Mouse (Mus musculus): Measurements from ENCODE around the gene Tmem266. TPM values are rescaled to one million over a fixed set of nuclear protein-coding genes. Genes with fewer than 3 reads are reported as not detected.
A peak's percentile ranks its signal among the peaks of the same experiment; 100 is the strongest.

Tmem266 gene
- total RNA-seq, 2 experiments from 2014 or later, result 0.35 to 0.36 TPM

DNA sequence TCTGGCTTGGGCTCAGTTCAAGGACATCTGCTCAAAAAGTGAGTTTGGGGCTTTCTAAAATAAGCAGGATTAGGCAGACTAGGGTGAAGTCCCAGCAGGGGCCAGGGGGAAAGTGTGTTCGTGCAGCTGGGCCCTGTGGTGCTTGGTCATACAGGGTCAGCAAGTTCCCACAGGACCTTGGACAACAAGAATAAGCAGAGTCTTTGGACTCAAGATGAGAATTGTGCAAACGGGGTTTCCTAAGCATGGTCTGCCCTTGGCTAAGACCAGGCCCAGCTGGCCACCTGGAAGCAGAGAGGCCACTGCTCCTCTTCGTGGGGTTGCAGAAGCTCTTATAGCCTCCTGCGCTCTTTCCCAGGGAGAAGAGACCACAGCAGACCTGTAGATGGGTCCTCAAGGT lies 77.5 kb downstream of the Tmem266 start:
- DNase-seq, result no peak

DNA sequence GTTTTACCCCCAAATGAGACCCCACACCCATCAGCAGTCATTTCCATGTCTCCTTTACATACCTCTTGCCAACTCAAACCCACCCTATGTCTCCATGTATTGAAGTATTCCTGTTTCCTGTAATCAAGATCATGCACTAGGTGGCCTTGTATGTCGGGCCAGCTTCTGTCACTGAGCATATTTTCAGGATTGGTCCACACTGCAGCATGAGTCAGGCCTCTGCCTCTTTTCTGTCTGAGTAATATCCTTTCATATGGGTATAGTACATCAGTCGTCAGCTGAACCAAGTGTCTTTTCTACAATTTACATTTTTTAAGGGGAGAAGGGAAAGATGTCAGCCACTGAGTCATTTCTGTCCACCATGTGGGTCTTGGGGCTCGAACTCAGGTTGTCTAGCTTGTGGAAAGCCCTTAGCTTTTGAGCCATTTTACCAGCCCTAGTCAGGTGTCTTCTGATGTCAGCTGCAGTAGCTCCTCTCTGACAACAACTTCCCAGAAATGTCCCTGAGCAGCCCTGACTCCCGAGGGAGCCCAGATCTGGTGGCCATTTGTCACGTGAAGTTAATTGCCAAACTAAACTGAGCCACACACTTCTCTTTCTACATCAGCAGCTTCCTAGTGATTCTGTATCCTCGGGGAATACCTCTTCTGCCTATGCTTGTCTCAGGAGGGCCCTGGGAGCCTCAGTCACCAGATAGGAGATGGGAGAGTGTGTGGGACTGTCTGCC lies 78.4 kb downstream of the Tmem266 start:
- no peak for DNase-seq

DNA sequence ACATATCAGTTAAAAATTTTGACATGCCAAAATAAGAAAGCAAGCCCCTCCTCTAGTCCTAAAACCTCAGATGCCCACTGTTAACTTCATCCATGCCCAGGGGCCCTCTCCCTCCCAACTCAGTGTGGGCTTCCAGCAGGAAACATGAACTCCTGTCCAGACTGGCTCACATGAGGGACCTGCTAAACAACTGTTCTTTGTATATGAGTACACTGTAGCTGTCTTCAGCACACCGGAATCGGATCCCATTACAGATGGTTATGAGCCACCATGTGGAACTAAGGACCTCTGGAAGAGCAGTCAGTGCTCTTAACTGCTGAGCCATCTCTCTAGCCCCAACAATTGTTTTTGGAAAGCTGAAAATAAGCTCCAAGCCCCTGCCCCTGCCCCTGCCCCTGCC lies 80.1 kb downstream of the Tmem266 start:
- no peak for DNase-seq

DNA sequence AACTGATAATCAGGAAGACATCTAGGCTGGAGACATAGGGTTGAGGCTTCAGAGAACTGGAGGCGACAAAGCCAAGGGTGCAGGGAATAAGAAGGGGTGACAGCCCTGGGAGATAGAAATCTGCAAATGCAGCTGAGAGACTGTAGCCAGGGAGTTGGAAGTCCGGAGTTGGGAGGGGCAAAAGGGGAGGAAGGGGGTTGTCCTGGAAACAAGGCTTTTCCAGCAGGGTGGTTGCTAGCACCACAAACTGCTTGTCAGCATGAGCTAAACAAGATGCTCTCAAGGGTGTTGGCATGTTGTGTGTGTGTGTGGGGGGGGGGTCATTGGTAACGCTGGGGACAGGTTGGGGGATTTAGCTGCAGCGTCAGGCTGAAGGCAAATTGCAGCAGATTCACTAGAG lies 82.1 kb downstream of the Tmem266 start:
- no peak for DNase-seq

DNA sequence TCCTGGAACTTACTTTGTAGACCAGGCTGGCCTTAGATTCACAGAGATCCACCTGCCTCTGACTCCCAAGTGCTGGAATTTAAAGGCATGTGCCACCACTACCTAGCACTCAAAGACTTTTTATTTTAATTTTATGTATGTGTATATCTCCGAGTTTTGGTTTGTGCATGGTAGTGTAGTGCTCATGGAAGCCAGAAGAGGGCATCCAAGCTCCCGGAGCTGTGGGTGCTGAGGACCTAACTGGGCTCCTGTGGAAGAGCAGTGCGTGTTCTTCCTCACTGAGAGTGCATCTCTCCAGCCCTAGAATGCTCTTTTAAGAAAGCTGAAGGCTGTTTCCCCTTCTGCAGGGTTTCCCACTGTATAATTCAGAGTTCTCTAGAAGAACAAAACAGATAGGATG lies 83.1 kb downstream of the Tmem266 start:
- no peak for DNase-seq

DNA sequence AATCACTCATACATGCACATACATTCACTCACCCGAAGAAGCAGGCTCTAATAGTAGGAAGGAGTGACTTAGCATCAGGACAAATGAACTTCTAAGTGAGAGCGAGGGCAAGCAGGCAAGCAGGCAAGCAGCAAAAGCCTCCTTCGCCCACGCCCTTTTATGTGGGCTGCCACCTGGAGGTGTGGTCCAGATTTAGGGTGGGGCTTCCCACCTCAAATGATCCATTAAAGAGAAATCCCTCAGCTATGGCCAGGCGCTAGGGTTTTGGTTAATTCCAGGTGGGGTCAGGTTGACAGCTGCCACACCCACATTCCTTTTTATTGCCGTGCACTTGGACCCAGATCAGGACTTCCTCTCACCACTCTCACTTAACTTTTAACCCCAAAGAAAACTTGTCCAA lies 83.7 kb downstream of the Tmem266 start:
- DNase-seq, result no peak

DNA sequence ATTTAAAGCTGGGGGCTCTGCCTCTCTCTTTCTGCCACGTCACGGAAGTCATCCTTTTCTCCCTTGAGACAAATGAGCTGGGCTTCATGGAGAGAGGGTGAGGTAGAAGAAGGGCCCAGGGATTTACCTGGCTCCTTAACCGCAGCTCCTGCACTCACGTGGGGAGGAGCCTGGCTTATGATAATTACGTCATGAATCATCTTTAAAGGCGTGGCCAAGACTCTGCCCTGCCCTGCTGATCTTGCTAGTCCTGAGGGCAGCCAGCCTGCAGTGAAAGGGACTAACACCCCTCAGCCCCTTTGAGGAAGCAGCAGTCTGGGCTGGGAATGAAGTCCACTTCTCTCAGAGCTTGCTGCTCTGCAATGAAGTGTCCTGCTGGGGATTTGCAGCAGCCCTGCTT lies 84.4 kb downstream of the Tmem266 start:
- DNase-seq, result no peak

DNA sequence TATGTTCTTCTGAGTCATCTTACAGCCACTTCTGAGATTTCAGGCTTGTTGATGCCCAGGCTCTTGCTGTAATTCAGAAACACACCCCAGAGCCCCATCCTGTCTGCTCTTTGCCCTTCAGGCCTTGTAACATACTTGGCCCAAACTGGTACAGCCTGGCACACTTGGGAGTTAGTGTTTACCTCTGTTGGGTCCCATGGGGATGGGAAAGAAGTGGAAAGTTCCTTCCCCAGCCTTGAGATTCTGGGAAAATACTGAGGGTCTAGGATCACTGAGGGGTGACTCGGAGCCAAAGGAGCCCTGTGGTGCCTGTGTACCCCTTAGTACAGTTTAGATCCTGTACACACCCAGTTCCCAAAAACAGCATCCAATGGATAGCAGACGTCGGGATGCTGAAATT lies 95.1 kb downstream of the Tmem266 start:
- no peak for DNase-seq

DNA sequence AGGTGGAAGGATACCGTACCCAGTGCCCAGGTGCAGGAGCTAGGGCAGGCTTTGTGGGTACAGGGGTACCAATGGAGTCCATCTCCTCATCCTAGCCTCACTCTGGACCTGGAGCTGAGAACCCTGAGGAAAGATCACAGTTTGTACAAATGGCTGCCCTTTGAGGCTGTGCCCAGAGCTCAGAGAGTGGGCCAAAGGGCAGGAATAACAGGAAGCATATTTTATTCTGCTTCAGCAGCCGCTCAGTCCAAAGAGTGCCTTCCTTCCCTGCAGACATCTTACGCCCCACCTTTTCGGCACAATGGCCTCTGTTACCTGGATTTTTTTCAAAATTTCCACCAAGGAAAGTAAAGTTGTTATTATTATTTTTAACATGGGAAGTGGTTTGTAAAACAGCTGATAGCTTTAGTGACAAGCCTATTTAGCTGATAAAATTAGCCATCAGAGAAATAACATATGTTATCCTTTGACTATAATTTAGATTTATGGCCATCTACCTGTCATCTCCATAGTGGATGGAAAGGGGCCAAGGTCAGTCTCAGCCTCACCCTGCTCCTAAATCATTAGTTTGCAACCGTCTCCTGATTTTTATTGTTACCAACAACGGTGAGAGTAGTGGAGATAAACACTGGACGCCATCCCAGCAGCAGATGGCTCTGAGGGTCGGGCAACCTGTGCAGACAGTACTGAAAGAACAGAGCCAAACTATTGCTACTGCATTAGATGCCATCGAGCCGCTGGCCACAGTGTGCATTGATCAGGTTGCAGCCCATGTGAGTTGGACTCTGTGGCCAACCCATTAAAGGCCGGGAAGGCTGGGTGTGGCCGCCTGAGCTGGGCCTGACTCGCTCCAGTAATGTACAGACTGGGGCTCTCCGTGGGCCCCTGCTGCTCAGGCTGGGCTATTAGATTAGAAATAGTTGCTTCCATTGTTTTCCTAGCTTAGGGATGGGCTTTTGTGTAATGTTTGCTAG lies 97.0 kb downstream of the Tmem266 start:
- DNase-seq, result no peak

DNA sequence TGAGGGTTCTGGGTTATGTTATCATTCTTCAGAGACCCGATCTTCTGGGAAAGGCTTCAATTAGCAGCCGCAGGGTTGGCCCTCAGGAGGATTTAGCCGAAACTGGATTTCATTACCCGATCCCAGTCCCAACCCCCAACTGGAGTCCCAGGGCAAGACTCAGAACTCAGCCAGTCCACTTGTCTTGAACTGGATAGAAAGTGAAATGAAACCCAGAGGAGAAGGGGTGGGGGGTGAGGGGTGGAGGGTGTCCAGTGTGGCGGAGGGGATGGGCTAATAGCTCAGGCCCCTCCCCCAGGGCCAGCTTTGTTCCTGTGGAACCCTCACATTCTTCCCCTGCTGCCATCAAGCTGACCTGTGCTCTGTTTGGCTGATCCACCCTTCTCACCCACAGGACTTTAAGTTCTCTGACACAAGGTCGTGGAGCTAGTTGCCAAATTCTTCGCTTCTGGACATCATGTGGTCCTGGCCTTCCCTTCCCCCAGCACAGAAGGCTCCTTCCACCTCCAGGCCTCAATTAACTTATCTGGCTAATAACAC lies 98.6 kb downstream of the Tmem266 start:
- no peak for DNase-seq

DNA sequence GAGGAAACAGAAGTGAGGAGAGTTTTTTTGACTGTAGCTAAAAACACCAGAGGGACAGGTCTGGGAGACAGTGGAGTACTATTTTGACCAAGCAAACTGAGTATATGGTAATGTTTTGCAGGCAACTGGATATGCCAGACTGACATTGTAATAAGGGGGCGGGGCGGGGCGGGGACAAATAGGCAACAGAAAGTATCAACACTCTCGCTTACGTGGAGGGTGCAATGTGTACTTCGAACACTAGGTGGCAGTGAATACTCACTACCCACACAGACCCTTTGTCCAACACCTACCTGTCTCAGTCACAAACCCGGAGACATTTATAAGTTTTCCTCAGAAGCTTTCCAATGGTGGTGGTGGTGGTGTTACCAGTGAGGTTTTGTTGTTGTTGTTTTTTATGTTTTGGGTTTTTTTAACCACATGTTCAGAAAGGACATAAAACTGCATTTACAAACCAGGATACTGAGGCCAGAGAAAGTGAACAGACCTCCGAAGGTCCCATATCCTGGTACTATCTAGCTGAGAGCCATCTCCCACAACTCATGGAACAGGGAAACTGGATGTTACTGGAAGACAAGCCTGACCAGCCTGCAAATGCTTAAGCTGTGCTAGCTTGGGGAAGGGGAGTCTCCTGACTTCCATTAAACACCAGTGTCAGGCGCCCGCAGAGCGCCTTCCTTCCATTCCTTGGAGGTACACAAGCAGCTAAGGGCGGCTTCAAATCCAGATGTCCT lies 102.7 kb downstream of the Tmem266 start:
- DNase-seq, result peak; percentile 60

DNA sequence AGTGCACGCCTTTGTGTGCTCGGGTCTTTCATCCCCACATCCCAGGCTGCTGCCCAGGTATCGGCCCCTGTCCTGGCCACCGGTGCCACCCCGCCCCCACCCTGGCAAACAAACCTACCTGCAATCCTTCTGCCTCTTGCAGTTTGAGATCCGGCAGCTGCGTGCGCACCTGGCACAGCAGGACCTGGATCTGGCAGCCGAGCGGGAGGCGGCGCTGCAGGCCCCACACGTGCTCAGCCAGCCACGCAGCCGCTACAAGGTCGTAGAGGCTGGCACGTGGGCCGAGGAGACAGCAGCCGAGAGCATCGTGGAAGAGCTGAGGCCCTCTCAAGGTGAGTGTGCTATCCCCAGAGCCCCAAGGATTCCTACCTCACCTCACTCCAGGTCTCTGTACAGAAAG lies 103.4 kb downstream of the Tmem266 start:
- no peak for DNase-seq

DNA sequence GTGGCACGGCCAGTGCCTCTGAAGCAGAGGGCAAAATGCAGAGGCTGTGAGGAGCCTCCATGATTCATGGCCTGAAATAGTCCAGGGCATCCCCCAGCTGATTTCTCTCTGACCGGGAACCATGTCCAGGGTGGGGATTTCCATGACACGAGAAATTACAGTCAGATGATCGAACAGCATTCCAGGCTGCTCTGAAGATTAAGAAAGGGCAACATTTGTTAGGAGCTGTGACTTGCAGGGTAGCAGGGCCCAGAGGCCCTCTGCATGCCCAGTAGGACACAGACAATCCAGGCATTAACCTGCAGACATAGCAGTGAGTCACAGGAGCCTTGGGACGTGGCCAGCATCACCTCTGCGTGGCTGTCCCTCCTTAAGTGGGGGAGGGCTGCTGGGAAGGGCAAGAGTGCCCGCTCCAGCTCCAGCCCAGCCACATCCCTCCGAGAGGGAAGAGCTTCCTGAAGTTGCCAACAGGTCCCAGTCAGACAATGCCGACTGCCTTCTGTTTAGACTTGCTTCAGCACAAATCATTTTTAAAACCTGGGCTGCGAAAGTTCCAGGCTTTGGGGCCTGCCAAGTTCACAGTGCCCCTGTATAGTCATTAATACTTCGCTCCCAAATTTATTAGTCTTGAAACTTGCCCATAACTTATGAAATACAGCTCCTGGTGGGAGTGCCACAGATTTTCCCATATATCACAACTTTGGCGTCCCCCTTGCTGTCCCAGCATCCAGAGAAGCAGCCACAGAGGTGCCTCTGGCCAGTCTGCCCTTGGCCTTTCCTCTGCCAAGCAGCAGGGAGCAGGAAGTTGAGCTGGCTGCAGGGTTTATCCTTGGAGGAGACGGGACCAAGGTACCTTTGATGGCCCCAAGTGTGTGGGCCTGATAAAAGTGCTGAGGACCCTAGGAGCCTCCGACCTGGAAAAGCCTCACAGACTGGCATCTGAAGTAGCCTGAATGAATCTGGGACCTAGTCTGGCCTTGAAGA lies 105.9 kb downstream of the Tmem266 start:
- no peak for DNase-seq

DNA sequence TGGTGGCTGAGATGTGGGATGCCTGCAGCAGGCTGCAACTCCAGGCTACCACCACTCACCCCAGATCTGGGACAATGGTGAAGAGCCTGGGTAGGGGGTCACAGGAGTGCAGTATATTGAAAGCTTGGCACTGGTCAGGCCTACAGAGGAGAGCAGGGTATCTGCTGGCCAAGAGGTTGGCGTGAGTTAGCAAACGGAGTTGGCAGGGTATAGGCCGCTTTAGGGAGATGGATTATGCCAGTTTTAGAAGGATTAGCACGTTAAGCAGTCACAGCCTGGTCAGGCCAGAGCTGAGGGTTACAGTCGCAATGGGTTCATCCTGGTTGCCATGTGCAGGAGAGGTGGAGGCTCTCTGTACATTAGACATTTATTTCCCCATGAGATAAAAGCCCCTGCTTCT lies 107.2 kb downstream of the Tmem266 start:
- DNase-seq, result no peak

DNA sequence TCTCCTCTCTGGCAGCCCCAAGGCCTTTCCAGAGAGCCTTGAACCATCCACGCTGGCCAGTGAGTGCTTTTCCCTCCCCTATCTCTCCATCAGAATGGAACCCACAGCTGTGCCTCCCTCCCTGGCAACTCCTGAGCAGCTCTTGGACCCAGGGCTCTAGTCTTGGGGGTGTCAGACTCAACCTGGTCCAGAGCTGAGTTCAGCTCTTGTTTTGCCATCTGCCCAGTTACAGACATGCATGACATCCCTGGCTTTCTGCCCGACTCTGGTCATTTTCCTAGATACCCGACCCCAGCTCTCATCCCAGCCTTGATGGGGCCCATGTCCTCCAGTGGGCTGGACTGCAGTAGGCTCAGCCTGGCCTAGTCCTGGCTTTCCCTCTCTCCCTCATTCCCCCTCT lies 111.7 kb downstream of the Tmem266 start:
- no peak for DNase-seq

DNA sequence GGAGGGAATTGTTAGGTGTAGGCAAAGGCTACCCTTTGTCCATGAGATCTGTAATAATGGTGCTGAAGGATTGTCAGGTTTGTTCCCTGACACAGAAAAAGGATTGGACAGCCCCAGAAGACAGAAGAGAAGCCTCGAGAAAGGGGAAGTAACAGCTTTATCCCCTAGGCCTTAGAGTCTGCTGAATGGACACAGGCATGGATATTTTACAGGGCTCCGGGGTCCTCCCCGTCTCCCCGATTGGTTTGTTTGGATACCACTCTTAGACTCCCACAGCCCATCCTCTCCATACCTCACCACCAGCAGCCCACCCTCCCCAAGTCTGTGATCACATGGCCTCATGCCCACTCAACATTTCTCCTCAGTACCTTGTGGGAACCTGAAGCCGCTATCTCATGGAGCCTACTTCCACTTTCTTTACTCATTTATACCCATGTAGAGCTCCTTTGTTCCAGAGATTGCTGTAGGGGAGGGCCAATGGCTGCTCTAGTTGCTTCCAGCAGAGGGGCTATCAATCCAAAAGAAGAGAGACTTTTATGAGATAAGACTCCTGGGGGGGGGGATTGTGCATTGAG lies 112.6 kb downstream of the Tmem266 start:
- DNase-seq, result no peak

DNA sequence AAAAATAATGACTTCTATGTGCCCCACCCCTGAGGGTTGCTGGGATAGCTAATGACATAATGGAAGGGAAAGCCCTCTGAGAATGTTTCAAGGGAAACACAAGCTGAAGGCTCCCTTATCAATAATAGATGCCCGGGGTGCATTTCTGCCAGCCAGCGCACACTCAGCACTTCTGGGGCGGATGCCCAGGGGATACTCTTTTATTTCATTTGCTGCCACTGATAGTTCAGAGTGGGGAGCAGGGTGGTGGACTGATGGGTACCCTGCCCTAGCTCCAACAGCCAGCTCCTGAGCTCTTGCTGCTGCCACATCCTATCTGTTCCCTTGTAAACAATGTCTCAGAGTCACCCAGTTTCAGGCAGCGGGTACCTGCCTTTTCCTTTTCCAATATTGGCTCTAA lies 120.8 kb downstream of the Tmem266 start:
- no peak for DNase-seq

DNA sequence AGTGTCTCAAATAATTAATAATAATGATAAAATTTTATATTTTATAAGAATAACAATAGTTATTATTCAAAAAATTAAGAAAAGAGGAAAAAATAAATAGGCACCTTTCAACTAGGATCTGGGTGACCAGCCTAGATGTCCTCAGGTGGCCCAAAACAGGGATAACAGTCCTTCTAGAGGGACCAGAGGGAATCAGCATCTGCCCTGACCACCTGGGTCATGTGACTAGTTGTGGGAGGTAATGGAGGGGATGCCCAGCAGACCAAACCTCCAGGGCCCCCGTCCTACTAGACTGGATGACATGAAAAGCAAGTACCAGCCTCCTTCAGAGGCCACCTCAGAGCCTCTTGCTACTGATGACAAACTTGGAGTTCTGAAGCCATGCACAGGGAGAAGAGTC lies 122.4 kb downstream of the Tmem266 start:
- no peak for DNase-seq

DNA sequence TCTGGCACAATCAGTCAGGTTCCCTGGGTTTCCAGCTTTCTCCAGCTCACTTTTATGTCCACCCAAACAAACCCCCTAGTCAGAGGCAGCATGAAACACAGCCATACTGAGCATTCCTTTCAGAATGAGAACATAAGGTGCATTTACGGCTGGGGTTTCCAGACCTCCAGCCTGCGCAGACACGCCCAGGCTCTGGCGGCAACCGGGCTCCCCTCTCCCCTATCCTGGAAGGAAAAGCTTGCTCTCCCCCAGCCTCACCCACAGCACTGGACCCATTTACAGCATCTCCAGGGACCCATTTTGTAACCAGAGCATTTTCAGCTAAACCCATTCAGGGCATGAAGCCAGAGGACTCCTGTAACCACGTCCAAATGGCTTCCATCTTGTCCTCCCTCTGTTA lies 123.3 kb downstream of the Tmem266 start:
- no peak for DNase-seq

DNA sequence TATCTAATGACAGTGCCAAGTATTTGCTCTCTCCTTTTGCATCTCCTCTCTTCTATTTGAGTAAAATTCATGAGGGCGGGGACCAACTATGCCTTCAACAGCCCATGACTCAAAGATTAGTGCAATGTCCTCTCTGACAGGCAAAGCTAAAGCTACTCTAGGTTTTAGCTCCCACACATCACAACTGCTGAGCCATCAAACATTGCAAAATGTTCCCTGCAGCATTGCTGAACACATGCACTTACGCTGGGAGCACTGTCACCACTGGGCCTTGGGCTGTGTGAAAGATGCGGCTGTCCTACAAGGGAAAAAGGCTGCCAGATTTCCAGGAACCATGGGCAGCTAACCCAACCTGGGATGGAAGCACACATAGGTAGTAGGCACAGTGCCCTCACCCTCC lies 124.7 kb downstream of the Tmem266 start:
- DNase-seq, result no peak

DNA sequence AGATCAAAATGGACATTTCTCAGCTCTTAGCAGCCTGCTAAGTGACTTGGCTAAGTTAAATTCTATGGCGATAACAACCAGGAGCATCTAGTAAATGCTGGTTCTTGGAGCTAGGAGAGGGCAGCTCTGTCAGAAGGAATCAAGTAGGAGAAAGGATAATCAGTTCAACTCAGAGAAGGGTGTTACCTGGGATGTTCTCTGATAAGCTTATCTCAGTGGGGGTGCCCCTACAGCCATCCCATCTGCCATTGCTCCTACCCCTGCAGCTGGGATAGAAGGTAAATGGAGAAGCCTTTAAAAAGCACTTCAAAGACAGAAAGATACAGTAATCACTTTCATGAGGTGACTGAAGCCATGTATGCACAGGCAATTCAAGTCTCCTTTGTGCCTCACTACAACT lies 126.2 kb downstream of the Tmem266 start:
- DNase-seq, result no peak

Data from gastrocnemius, postnatal 10 days (tissue).